Mouse (Mus musculus) limb, embryonic 14.5 days (tissue): ENCODE results near the gene Oxsr1. TPM values are rescaled to one million over a fixed set of nuclear protein-coding genes. Genes with fewer than 3 reads are reported as not detected.

ENCODE experiments used
- ATAC-seq: fragments of 200-750 bp; cut with Nextera tagmentation; 2 replicates; pipeline ENCODE4 v1.8.0; 2017; ENCODE audit warnings: low read depth, moderate number of reproducible peaks, moderate TSS enrichment; ENCODE audit not compliant: low FRiP score
- DNase-seq: peaks from one replicate; pipeline ENCODE4 v3.0.0-alpha.2; 2015; ENCODE audit warnings: low spot score
- H3K27ac ChIP-seq: fragments of 300-500 bp; sonication (generic); replicated peaks from 2 replicates; pipeline ENCODE4 v1.5.1; 2014; ENCODE audit warnings: low read depth, mild to moderate bottlenecking, low read length, moderate library complexity, mixed read lengths
- H3K27me3 ChIP-seq: fragments of 300-500 bp; sonication (generic); 2 replicates; pipeline ENCODE4 v1.6.1; 2014; ENCODE audit warnings: low read length, mixed read lengths; ENCODE audit not compliant: control insufficient read depth, insufficient read depth
- H3K36me3 ChIP-seq: fragments of 300-500 bp; sonication (generic); 2 replicates; pipeline ENCODE4 v1.6.1; 2014; ENCODE audit warnings: mild to moderate bottlenecking, low read length, moderate library complexity, mixed read lengths; ENCODE audit not compliant: control insufficient read depth, insufficient read depth
- H3K4me1 ChIP-seq: fragments of 300-500 bp; sonication (generic); 2 replicates; pipeline ENCODE4 v1.6.1; 2014; ENCODE audit warnings: antibody characterized with exemption, low read length, mixed read lengths; ENCODE audit not compliant: control insufficient read depth, insufficient read depth
- H3K4me2 ChIP-seq: fragments of 300-500 bp; sonication (generic); replicated peaks from 2 replicates; pipeline ENCODE4 v1.6.1; 2014; ENCODE audit warnings: low read depth, mild to moderate bottlenecking, low read length, moderate library complexity; ENCODE audit not compliant: severe bottlenecking
- H3K4me3 ChIP-seq: fragments of 300-500 bp; sonication (generic); replicated peaks from 2 replicates; pipeline ENCODE4 v1.5.1; 2014; ENCODE audit warnings: low read length
- H3K9ac ChIP-seq: fragments of 300-500 bp; sonication (generic); 2 replicates; pipeline ENCODE4 v1.6.1; 2014; ENCODE audit warnings: mild to moderate bottlenecking, low read depth, low read length, moderate library complexity; ENCODE audit not compliant: severe bottlenecking
- H3K9me3 ChIP-seq: fragments of 300-500 bp; sonication (generic); 2 replicates; pipeline ENCODE4 v1.6.1; 2016; ENCODE audit warnings: low read length; ENCODE audit not compliant: control insufficient read depth
- POLR2A ChIP-seq: fragments of 200-500 bp; IDR thresholded peaks from 2 replicates; pipeline ENCODE4 v1.8.0; 2012; ENCODE audit warnings: inconsistent platforms, mild to moderate bottlenecking, moderate library complexity, borderline replicate concordance; ENCODE audit not compliant: insufficient read depth, insufficient read length; ENCODE audit errors: extremely low read depth
- WGBS: fragments of 180-500 bp; shearing (Covaris S2); extraction: QIAGEN DNeasy Blood & Tissue Kit; methylation state at CpG from one replicate; pipeline ENCODE4 v1.1.7; 2014; 5-methylcytosine and 5-hydroxymethylcytosine counted together
- polyA plus RNA-seq, 2 experiments: library from polyadenylated mRNA; depleted of rRNA in 1 of 2; stranded (reverse) in 1 of 2; unstranded in 1 of 2; fragments of >200 nt; fragmentation: Nextera tagmentation in 1 of 2; extraction: Ambion mirVana in 1 of 2; gene quantifications; 2 replicates each; pipeline versions ENCODE4 v1.2.1 to v1.2.3; 2012 to 2014

Gene Oxsr1
- polyA plus RNA-seq, 2 experiments = 16.0 to 35.4 TPM

DNA sequence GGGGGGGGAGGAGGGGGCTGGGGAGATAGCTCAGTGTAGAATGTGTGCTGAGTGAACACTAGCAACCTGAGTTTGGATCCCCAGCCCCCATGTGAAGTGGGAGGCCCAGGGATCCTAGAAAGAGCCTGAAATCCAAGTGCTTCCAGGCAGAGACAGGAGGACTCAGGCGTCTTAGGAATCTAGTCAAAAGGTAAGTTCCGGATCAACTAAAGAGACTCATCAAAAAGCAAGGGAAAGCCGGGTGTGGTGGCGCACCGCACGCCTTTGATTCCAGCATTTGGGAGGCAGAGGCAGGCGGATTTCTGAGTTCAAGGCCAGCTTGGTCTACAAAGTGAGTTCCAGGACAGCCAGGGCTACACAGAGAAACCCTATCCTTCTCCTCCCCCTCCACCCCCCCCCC lies 1.8 kb downstream of the Oxsr1 start:
- WGBS = 81% methylated on average over 7 of the region's 7 CpGs
- no peaks in the 10 kb centered on the region for H3K36me3 ChIP-seq
- no peaks in the 10 kb centered on the region for H3K9me3 ChIP-seq
- no peak overlapping the region for H3K4me3 ChIP-seq
- ATAC-seq = no peak
- H3K4me2 ChIP-seq = no peak overlapping the region
- no peaks in the 10 kb centered on the region for H3K27me3 ChIP-seq
- H3K27ac ChIP-seq = no peak overlapping the region
- H3K9ac ChIP-seq = no peak overlapping the region
- no peak for DNase-seq
- peaks cover 8% of the 10 kb centered on the region for H3K4me1 ChIP-seq
- TF ChIP-seq POLR2A = no peak

DNA sequence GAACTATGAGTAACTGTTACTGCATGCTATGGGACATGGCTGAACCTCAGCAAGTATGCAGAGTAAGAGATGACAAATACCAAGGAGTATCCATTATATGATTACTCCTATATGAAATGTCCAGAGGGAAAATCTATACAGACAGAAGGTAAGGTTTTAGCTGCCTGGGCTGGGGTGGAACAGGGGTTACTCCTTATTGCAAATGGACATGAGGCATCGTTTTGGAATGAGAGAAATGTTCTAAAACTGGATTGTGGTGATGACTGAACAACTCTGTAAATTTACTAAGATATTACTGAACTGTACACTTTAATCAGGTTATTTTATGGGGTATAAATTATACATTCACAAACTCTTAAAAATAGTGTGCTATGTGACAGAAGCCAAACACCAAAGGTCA lies 3.3 kb downstream of the Oxsr1 start:
- Histone ChIP-seq H3K36me3 (no peaks in the 10 kb centered on the region), H3K27me3 (no peaks in the 10 kb centered on the region), H3K9ac (no peak overlapping the region), H3K4me1 (peaks cover 8% of the 10 kb centered on the region), H3K4me3 (no peak overlapping the region), H3K27ac (no peak overlapping the region), H3K4me2 (no peak overlapping the region), H3K9me3 (no peaks in the 10 kb centered on the region)
- 88% methylated on average over 1 of the region's 1 CpGs for WGBS
- no peak for TF ChIP-seq POLR2A
- DNase-seq (no peak), ATAC-seq (no peak)

DNA sequence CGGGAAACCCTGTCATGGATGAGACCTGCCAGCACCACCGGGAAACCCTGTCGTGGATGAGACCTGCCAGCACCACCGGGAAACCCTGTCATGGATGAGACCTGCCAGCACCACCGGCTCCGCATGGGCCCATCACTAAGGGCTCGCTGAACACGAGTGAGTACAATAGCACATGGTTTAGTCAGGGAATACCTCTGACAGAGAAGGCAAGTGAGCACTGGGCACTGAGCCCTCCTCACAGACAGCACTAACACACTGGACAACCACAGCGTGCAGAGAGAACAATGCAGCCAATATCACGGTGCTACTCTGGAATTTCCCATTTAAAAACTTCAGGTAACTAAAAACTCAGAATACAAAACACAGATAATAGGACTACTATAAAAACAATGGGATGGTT lies 9.1 kb downstream of the Oxsr1 start:
- DNase-seq (no peak), ATAC-seq (no peak)
- H3K4me2 ChIP-seq = no peak overlapping the region
- WGBS = 97% methylated on average over 8 of the region's 10 CpGs
- no peak for TF ChIP-seq POLR2A
- H3K36me3 ChIP-seq = no peaks in the 10 kb centered on the region
- H3K9me3 ChIP-seq = no peaks in the 10 kb centered on the region
- no peaks in the 10 kb centered on the region for H3K27me3 ChIP-seq
- no peak overlapping the region for H3K4me3 ChIP-seq
- H3K27ac ChIP-seq = no peak overlapping the region
- no peaks in the 10 kb centered on the region for H3K4me1 ChIP-seq
- no peak overlapping the region for H3K9ac ChIP-seq

DNA sequence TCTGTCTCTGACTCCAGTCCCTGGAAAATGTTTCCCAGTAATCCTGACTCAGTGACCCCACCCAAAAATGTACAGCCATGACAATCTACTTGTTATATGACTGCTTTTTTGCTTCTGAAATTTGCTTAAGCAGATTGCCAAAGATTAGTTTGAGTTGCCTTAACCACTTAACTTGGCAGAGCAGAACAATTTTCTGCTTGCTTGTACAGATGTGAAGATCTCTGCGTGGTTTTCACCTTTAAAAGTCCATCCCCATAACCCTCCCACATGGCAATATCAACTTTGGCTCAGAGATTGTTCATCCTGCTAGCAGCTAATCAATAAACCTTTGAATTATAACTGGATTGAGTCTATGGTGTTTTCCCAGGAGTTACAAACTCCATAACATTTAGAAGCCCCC lies 13.2 kb downstream of the Oxsr1 start:
- H3K4me3 ChIP-seq = no peak overlapping the region
- no peak overlapping the region for H3K27ac ChIP-seq
- 90% methylated on average over 1 of the region's 1 CpGs for WGBS
- H3K4me2 ChIP-seq = no peak overlapping the region
- DNase-seq = no peak
- no peak for ATAC-seq
- H3K9me3 ChIP-seq = no peaks in the 10 kb centered on the region
- H3K27me3 ChIP-seq = no peaks in the 10 kb centered on the region
- H3K36me3 ChIP-seq = peaks cover under 1% of the 10 kb centered on the region; the same call in 1 of the 2 replicates
- no peak for TF ChIP-seq POLR2A
- H3K9ac ChIP-seq = no peak overlapping the region
- H3K4me1 ChIP-seq = no peaks in the 10 kb centered on the region

DNA sequence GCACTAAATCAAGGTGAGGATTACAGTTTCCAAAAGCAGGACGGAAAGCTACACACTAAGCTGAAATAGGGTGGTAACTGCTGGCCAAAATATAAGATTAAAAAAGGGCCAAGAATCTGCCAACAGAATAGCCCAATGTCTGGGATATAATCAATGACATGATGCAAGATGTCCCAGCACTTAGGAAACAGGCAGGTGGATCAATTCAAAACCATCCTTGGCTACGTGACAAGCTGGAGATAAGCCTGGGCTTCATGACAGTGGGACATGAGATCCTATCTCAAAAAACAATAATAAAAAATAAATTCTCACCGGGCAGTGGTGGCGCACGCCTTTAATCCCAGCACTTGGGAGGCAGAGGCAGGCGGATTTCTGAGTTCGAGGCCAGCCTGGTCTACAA lies 16.4 kb downstream of the Oxsr1 start:
- no peak overlapping the region for H3K9ac ChIP-seq
- no peaks in the 10 kb centered on the region for H3K27me3 ChIP-seq
- no peak overlapping the region for H3K27ac ChIP-seq
- DNase-seq (no peak), ATAC-seq (no peak)
- no peak overlapping the region for H3K4me2 ChIP-seq
- no peak for TF ChIP-seq POLR2A
- no peaks in the 10 kb centered on the region for H3K9me3 ChIP-seq
- H3K4me3 ChIP-seq = no peak overlapping the region
- WGBS = 94% methylated on average over 7 of the region's 7 CpGs
- peaks cover 7% of the 10 kb centered on the region for H3K36me3 ChIP-seq
- no peaks in the 10 kb centered on the region for H3K4me1 ChIP-seq

DNA sequence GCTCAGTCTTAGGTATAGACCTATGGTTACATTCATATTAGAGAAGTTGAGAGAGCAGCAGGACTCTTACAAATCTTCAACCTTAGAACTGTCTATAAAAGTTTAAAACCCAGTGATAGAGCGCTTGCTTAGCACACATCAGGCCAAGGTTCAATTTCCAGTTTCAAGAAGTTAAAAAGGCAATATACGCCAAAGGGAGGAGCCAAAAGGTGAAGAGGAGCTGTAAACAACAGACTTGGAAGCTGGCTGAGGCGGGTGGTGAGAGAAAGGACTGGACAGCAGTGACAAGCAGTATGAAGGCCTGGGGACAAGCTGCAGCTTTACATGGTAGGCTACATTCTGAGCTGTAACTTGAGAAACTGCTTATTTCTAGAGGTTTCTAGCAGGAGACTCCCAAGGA lies 23.7 kb downstream of the Oxsr1 start:
- Histone ChIP-seq H3K27ac (no peak overlapping the region), H3K4me2 (no peak overlapping the region), H3K4me1 (no peaks in the 10 kb centered on the region), H3K27me3 (no peaks in the 10 kb centered on the region), H3K4me3 (no peak overlapping the region), H3K36me3 (peaks cover 9% of the 10 kb centered on the region), H3K9me3 (no peaks in the 10 kb centered on the region), H3K9ac (no peak overlapping the region)
- no peak for ATAC-seq
- TF ChIP-seq POLR2A = no peak
- 73% methylated on average over 3 of the region's 3 CpGs for WGBS
- no peak for DNase-seq
